9 mouse cellular contexts compared by ENCODE assay signal in genomic region chr3:88532689-88533511, GRCm38 (mm10). TPM values are rescaled to one million over a fixed set of nuclear protein-coding genes. Genes with fewer than 3 reads are reported as not detected.
DNase-seq lines count a peak whose midpoint lies in the region; ATAC-seq and TF ChIP-seq lines count a peak whose summit lies in the region.
"Had no signal": no experiment of that assay in that cellular context is flagged by ENCODE, and none has a peak within 500 bp of the region (broad histone marks: within the 10 kb centered on the region; RNA-seq: fewer than 3 reads in every experiment).

No protein-coding gene starts in this region.

- DNase-seq in cerebellum, adult 2 months = peak; percentile 30 to 32
- no peak for DNase-seq in cerebellum, adult 18-20 months
- peak; percentile 35 for DNase-seq in thymus, adult 2 months
- DNase-seq in thymus, postnatal 25 days = no peak
- DNase-seq in hindbrain, embryonic 14.5 days (ENCODE audit: low spot score) = peak; percentile 61
- peak; percentile 55 for DNase-seq in yolk sac, embryonic 10.5 days (ENCODE audit: low spot score)
- no peak for DNase-seq in right cerebral cortex, adult 2 months (ENCODE audit: low spot score in 2 of 2)

- 6% methylated on average over 40 of the region's 40 CpGs for WGBS in cerebellum, adult 2 months
- WGBS in thymus, adult 2 months = 3% methylated on average over 40 of the region's 40 CpGs
- WGBS in hindbrain, embryonic 14.5 days = under 1% methylated on average over 38 of the region's 40 CpGs

- peaks cover 13% of the 10 kb centered on the region for H3K36me3 ChIP-seq in thymus, adult 2 months (ENCODE audit: control insufficient read depth, insufficient read depth, low read length)
- peaks cover 30% of the 10 kb centered on the region for H3K36me3 ChIP-seq in hindbrain, embryonic 14.5 days (replicated peaks; ENCODE audit: control insufficient read depth, insufficient read depth)

- H3K4me2 ChIP-seq in hindbrain, embryonic 14.5 days (replicated peaks) = peak overlapping the region; percentile 96

- TF ChIP-seq CTCF in cerebellum, adult 2 months (IDR thresholded peaks at IDR 0.05; ENCODE audit: borderline replicate concordance, insufficient read depth, low read depth, low read length) = no peak
- no peak for TF ChIP-seq CTCF in thymus, adult 2 months (IDR thresholded peaks at IDR 0.05; ENCODE audit: borderline replicate concordance, control insufficient read depth, extremely low read depth, insufficient read depth, low read length, poor library complexity)

- H3K27me3 ChIP-seq in cerebellum, adult 2 months (ENCODE audit: control insufficient read depth, insufficient read depth, low read length) = no peaks in the 10 kb centered on the region
- H3K27me3 ChIP-seq in thymus, adult 2 months (ENCODE audit: control insufficient read depth, insufficient read depth, low read length) = no peaks in the 10 kb centered on the region
- no peaks in the 10 kb centered on the region for H3K27me3 ChIP-seq in hindbrain, embryonic 14.5 days (ENCODE audit: control insufficient read depth, insufficient read depth, low read length)

- H3K27ac ChIP-seq in cerebellum, adult 2 months (ENCODE audit: insufficient read depth, low read length) = no peak overlapping the region
- no peak overlapping the region for H3K27ac ChIP-seq in thymus, adult 2 months (ENCODE audit: control insufficient read depth, insufficient read depth, low read length)
- H3K27ac ChIP-seq in hindbrain, embryonic 14.5 days = peak overlapping the region; percentile 98

- peak overlapping the region; percentile 58 for H3K4me3 ChIP-seq in cerebellum, adult 2 months (replicated peaks; ENCODE audit: insufficient read depth, low read depth, low read length)
- H3K4me3 ChIP-seq in thymus, adult 2 months (ENCODE audit: control insufficient read depth, insufficient read depth, low read length) = peak overlapping the region; percentile 79
- H3K4me3 ChIP-seq in hindbrain, embryonic 14.5 days (replicated peaks; ENCODE audit: low read length) = peak overlapping the region; percentile 93

- H3K9ac ChIP-seq in hindbrain, embryonic 14.5 days = peak overlapping the region; percentile 100

- TF ChIP-seq POLR2A in cerebellum, adult 2 months (IDR thresholded peaks at IDR 0.05; ENCODE audit: borderline replicate concordance, insufficient read depth, low read length) = no peak
- no peak for TF ChIP-seq POLR2A in thymus, adult 2 months (IDR thresholded peaks at IDR 0.05; ENCODE audit: control insufficient read depth, extremely low read depth, insufficient read depth, low read length, poor library complexity)

- H3K9me3 ChIP-seq in hindbrain, embryonic 14.5 days (ENCODE audit: control insufficient read depth, low read length) = no peaks in the 10 kb centered on the region

- ATAC-seq in hindbrain, embryonic 14.5 days (ENCODE audit: low FRiP score) = peak; percentile 8; the same call in 1 of the 2 replicates
- ATAC-seq in megakaryocyte, adult 5-6 weeks (ENCODE audit: poor library complexity, severe bottlenecking) = 0 out of 2 replicates have a peak, but pooled peaks have one; percentile 11

- H3K4me1 ChIP-seq in cerebellum, adult 2 months (ENCODE audit: control insufficient read depth, insufficient read depth, low read length) = peaks cover 16% of the 10 kb centered on the region
- H3K4me1 ChIP-seq in thymus, adult 2 months (replicated peaks; ENCODE audit: control insufficient read depth, insufficient read depth, low read length) = peaks cover 30% of the 10 kb centered on the region
- H3K4me1 ChIP-seq in hindbrain, embryonic 14.5 days (replicated peaks; ENCODE audit: control insufficient read depth, insufficient read depth, low read length) = peaks cover 68% of the 10 kb centered on the region

RNA-seq across cellular contexts. Expression of gene Mex3a, which starts 0.7 kb away (rescaled TPM):
- polyA plus RNA-seq in cerebellum, adult 2 months (2012; rRNA removed) = 1.2 and 1.3 TPM in 2 replicates
- 22.0 and 24.2 TPM in 2 replicates for polyA plus RNA-seq in thymus, adult 2 months (2012; rRNA removed)
- 30.8 and 31.0 TPM in 2 replicates for polyA plus RNA-seq in hindbrain, embryonic 14.5 days (2014; fragmentation: Nextera tagmentation; extraction: Ambion mirVana)
- total RNA-seq in megakaryocyte, adult 5-6 weeks (2015) = 0.04 and 0.05 TPM in 2 replicates
- 0.04 and 0.18 TPM in 2 replicates for total RNA-seq in megakaryocyte, adult 5-6 weeks (2017)

RNA-seq across cellular contexts. Expression of gene Rab25, which starts 15.2 kb away (rescaled TPM):
- polyA plus RNA-seq in cerebellum, adult 2 months (2012; rRNA removed) = 0.46 and 1.4 TPM in 2 replicates
- 6.3 and 9.3 TPM in 2 replicates for polyA plus RNA-seq in thymus, adult 2 months (2012; rRNA removed)
- 0.20 TPM in 1 of 2 replicates, not detected in the other for polyA plus RNA-seq in hindbrain, embryonic 14.5 days (2014; fragmentation: Nextera tagmentation; extraction: Ambion mirVana)
- not detected in 2 replicates for total RNA-seq in megakaryocyte, adult 5-6 weeks (2015)
- total RNA-seq in megakaryocyte, adult 5-6 weeks (2017) = not detected in 2 replicates
- total RNA-seq: left cerebral cortex, postnatal 10 days had no signal

RNA-seq across cellular contexts. Expression of gene Lamtor2, which starts 20.0 kb away (rescaled TPM):
- polyA plus RNA-seq in cerebellum, adult 2 months (2012; rRNA removed) = 143 and 159 TPM in 2 replicates
- polyA plus RNA-seq in thymus, adult 2 months (2012; rRNA removed) = 128 and 141 TPM in 2 replicates
- polyA plus RNA-seq in hindbrain, embryonic 14.5 days (2014; fragmentation: Nextera tagmentation; extraction: Ambion mirVana) = 102 and 107 TPM in 2 replicates
- total RNA-seq in megakaryocyte, adult 5-6 weeks (2015) = 31.3 TPM in 2 replicates
- total RNA-seq in megakaryocyte, adult 5-6 weeks (2017) = 57.8 and 73.4 TPM in 2 replicates

RNA-seq across cellular contexts. Expression of gene Ubqln4, which starts 20.7 kb away (rescaled TPM):
- 86.4 and 87.3 TPM in 2 replicates for polyA plus RNA-seq in cerebellum, adult 2 months (2012; rRNA removed)
- polyA plus RNA-seq in thymus, adult 2 months (2012; rRNA removed) = 80.5 and 82.1 TPM in 2 replicates
- 42.9 and 53.6 TPM in 2 replicates for polyA plus RNA-seq in hindbrain, embryonic 14.5 days (2014; fragmentation: Nextera tagmentation; extraction: Ambion mirVana)
- 10.5 and 14.5 TPM in 2 replicates for total RNA-seq in megakaryocyte, adult 5-6 weeks (2015)
- total RNA-seq in megakaryocyte, adult 5-6 weeks (2017) = 15.9 and 16.4 TPM in 2 replicates

RNA-seq across cellular contexts. Expression of gene Lmna, which starts 23.1 kb away (rescaled TPM):
- polyA plus RNA-seq in cerebellum, adult 2 months (2012; rRNA removed) = 51.4 and 57.1 TPM in 2 replicates
- polyA plus RNA-seq in thymus, adult 2 months (2012; rRNA removed) = 59.3 and 61.1 TPM in 2 replicates
- 44.3 and 47.3 TPM in 2 replicates for polyA plus RNA-seq in hindbrain, embryonic 14.5 days (2014; fragmentation: Nextera tagmentation; extraction: Ambion mirVana)
- total RNA-seq in megakaryocyte, adult 5-6 weeks (2015) = 1.5 and 1.9 TPM in 2 replicates
- total RNA-seq in megakaryocyte, adult 5-6 weeks (2017) = 2.5 and 4.5 TPM in 2 replicates

Comparison
In these comparisons a context has a peak if more than half of its experiments do, and no peak if none do; other contexts are left out.
1. DNase-seq: peak in cerebellum, adult 2 months (2 of 2), thymus, adult 2 months (single experiment), hindbrain, embryonic 14.5 days (single experiment) and yolk sac, embryonic 10.5 days (single experiment); none in cerebellum, adult 18-20 months (0 of 2), thymus, postnatal 25 days (single experiment) and right cerebral cortex, adult 2 months (0 of 2).
2. RNA of gene Mex3a, which starts 0.7 kb away (polyA plus RNA-seq): 30.8 to 31.0 TPM in hindbrain, embryonic 14.5 days and 22.0 to 24.2 TPM in thymus, adult 2 months; 1.2 to 1.3 TPM in cerebellum, adult 2 months; every median in the first group is over 10 times any median in the second.
3. Peak in every context shown above with its lines, with median percentiles within 50 percentile points of each other: H3K4me3 ChIP-seq.